Mouse (Mus musculus): ENCODE data around the gene Cpeb3. TPM values are rescaled to one million over a fixed set of nuclear protein-coding genes. Genes with fewer than 3 reads are reported as not detected.

The Cpeb3 gene
- total RNA-seq, 1 experiment = 1.8 TPM

GRCm38 (mm10) chr19:37020531-37020930 is 187.9 kb downstream of the Cpeb3 start:
- Histone ChIP-seq H3K9me3 (ENCODE audit: control insufficient read depth, insufficient read depth, low read depth, low read length) (no peaks in the 10 kb centered on the region), H3K36me3 (ENCODE audit: control insufficient read depth, insufficient read depth, low read length, poor library complexity, severe bottlenecking) (no peaks in the 10 kb centered on the region), H3K9ac (ENCODE audit: insufficient read depth, low read depth, low read length, poor library complexity, severe bottlenecking) (no peak overlapping the region), H3K4me1 (ENCODE audit: control insufficient read depth in 2 of 2, insufficient read depth in 2 of 2, low read length in 2 of 2, poor library complexity in 1 of 2) (peaks cover 3 to 5% of the 10 kb centered on the region in 2 experiments), H3K27ac (ENCODE audit: insufficient read depth, low read depth, low read length, poor library complexity, severe bottlenecking) (no peak overlapping the region), H3K4me3 (ENCODE audit: insufficient read depth in 1 of 2, low read depth in 1 of 2, low read length in 2 of 2, poor library complexity in 1 of 2, severe bottlenecking in 1 of 2) (no peak overlapping the region)
- in situ Hi-C loops (cut with MboI; ENCODE audit: low sequenced_read_pairs in 2 of 2, unreplicated experiment in 2 of 2) = no loop called here
- TF ChIP-seq HCFC1 (IDR thresholded peaks at IDR 0.05; ENCODE audit: borderline replicate concordance, insufficient read depth, low read length) = no peak
- no peak for TF ChIP-seq ZC3H11A (IDR thresholded peaks at IDR 0.05; ENCODE audit: borderline replicate concordance, low read depth, low read length)
- no peak for TF ChIP-seq ZNF384 (IDR thresholded peaks at IDR 0.05; ENCODE audit: low read depth, low read length)
- DNase-seq (ENCODE audit: low read depth, low spot score) = no peak

GRCm38 (mm10) chr19:37018931-37019330 is 189.5 kb downstream of the Cpeb3 start:
- Histone ChIP-seq H3K36me3 (ENCODE audit: control insufficient read depth, insufficient read depth, low read length, poor library complexity, severe bottlenecking) (no peaks in the 10 kb centered on the region), H3K4me3 (ENCODE audit: insufficient read depth in 1 of 2, low read depth in 1 of 2, low read length in 2 of 2, poor library complexity in 1 of 2, severe bottlenecking in 1 of 2) (peak overlapping the region; percentile 49 to 77), H3K4me1 (ENCODE audit: control insufficient read depth in 2 of 2, insufficient read depth in 2 of 2, low read length in 2 of 2, poor library complexity in 1 of 2) (peaks cover 3 to 11% of the 10 kb centered on the region in 2 experiments), H3K9ac (ENCODE audit: insufficient read depth, low read depth, low read length, poor library complexity, severe bottlenecking) (peak overlapping the region; percentile 47), H3K27ac (ENCODE audit: insufficient read depth, low read depth, low read length, poor library complexity, severe bottlenecking) (0 out of 2 replicates have a peak overlapping the region, but pooled peaks have one; percentile 24), H3K9me3 (ENCODE audit: control insufficient read depth, insufficient read depth, low read depth, low read length) (no peaks in the 10 kb centered on the region)
- TF ChIP-seq ZC3H11A (IDR thresholded peaks at IDR 0.05; ENCODE audit: borderline replicate concordance, low read depth, low read length) (no peak), ZNF384 (IDR thresholded peaks at IDR 0.05; ENCODE audit: low read depth, low read length) (no peak), MAFK (IDR thresholded peaks at IDR 0.05; ENCODE audit: insufficient read depth, low read depth, low read length) (no peak), HCFC1 (IDR thresholded peaks at IDR 0.05; ENCODE audit: borderline replicate concordance, insufficient read depth, low read length) (no peak), CHD2 (IDR thresholded peaks at IDR 0.05; ENCODE audit: low read depth, low read length) (no peak)
- in situ Hi-C loops (cut with MboI; ENCODE audit: low sequenced_read_pairs in 2 of 2, unreplicated experiment in 2 of 2) = no loop called here
- DNase-seq (ENCODE audit: low read depth, low spot score) = no peak

GRCm38 (mm10) chr19:37018411-37018810 is 190.0 kb downstream of the Cpeb3 start:
- Histone ChIP-seq H3K4me1 (ENCODE audit: control insufficient read depth in 2 of 2, insufficient read depth in 2 of 2, low read length in 2 of 2, poor library complexity in 1 of 2) (peaks cover 6 to 12% of the 10 kb centered on the region in 2 experiments), H3K4me3 (ENCODE audit: insufficient read depth in 1 of 2, low read depth in 1 of 2, low read length in 2 of 2, poor library complexity in 1 of 2, severe bottlenecking in 1 of 2) (peak overlapping the region; percentile 75 to 77), H3K27ac (ENCODE audit: insufficient read depth, low read depth, low read length, poor library complexity, severe bottlenecking) (no peak overlapping the region), H3K9ac (ENCODE audit: insufficient read depth, low read depth, low read length, poor library complexity, severe bottlenecking) (peak overlapping the region; percentile 73), H3K9me3 (ENCODE audit: control insufficient read depth, insufficient read depth, low read depth, low read length) (no peaks in the 10 kb centered on the region), H3K36me3 (ENCODE audit: control insufficient read depth, insufficient read depth, low read length, poor library complexity, severe bottlenecking) (no peaks in the 10 kb centered on the region)
- peak; percentile 82 for DNase-seq (ENCODE audit: low read depth, low spot score)
- in situ Hi-C loops (cut with MboI; ENCODE audit: low sequenced_read_pairs in 2 of 2, unreplicated experiment in 2 of 2) = no loop called here
- no peak for TF ChIP-seq MAFK (IDR thresholded peaks at IDR 0.05; ENCODE audit: insufficient read depth, low read depth, low read length)
- TF ChIP-seq HCFC1 (IDR thresholded peaks at IDR 0.05; ENCODE audit: borderline replicate concordance, insufficient read depth, low read length) = no peak
- no peak for TF ChIP-seq ZNF384 (IDR thresholded peaks at IDR 0.05; ENCODE audit: low read depth, low read length)
- no peak for TF ChIP-seq CHD2 (IDR thresholded peaks at IDR 0.05; ENCODE audit: low read depth, low read length)

- in situ Hi-C loops (cut with MboI; ENCODE audit: low sequenced_read_pairs in 2 of 2, unreplicated experiment in 2 of 2) = no loop called here
- no peaks in the 10 kb centered on the region for H3K9me3 ChIP-seq (ENCODE audit: control insufficient read depth, insufficient read depth, low read depth, low read length)
- H3K4me3 ChIP-seq (ENCODE audit: insufficient read depth in 1 of 2, low read depth in 1 of 2, low read length in 2 of 2, poor library complexity in 1 of 2, severe bottlenecking in 1 of 2) = no peak overlapping the region
- peaks cover 6 to 12% of the 10 kb centered on the region in 2 experiments for H3K4me1 ChIP-seq (ENCODE audit: control insufficient read depth in 2 of 2, insufficient read depth in 2 of 2, low read length in 2 of 2, poor library complexity in 1 of 2)
- peaks cover 2% of the 10 kb centered on the region; the same call in 1 of the 2 replicates for H3K36me3 ChIP-seq (ENCODE audit: control insufficient read depth, insufficient read depth, low read length, poor library complexity, severe bottlenecking)
- no peak overlapping the region for H3K9ac ChIP-seq (ENCODE audit: insufficient read depth, low read depth, low read length, poor library complexity, severe bottlenecking)
- H3K27ac ChIP-seq (ENCODE audit: insufficient read depth, low read depth, low read length, poor library complexity, severe bottlenecking) = no peak overlapping the region
- no peak for DNase-seq (ENCODE audit: low read depth, low spot score)
- no peak for TF ChIP-seq ZNF384 (IDR thresholded peaks at IDR 0.05; ENCODE audit: low read depth, low read length)
- TF ChIP-seq MAFK (IDR thresholded peaks at IDR 0.05; ENCODE audit: insufficient read depth, low read depth, low read length) = no peak
- no peak for TF ChIP-seq CHD2 (IDR thresholded peaks at IDR 0.05; ENCODE audit: low read depth, low read length)
- no peak for TF ChIP-seq ZC3H11A (IDR thresholded peaks at IDR 0.05; ENCODE audit: borderline replicate concordance, low read depth, low read length)
- no peak for TF ChIP-seq HCFC1 (IDR thresholded peaks at IDR 0.05; ENCODE audit: borderline replicate concordance, insufficient read depth, low read length)
Measured at GRCm38 (mm10) chr19:37016890-37017289, 191.5 kb downstream of the Cpeb3 start.

Measured in ES-E14 (cell line).